Mouse (Mus musculus): ENCODE measurements at regions not wholly inside any gene's neighbourhood (a gene's known extent, or its start where the extent isn't known, plus 50 kb on each side); places are given as distances from the start of the nearest gene placed in this dataset.

GRCm38 (mm10) chr10:38269136-38269535 lies 552.4 kb downstream of the Rfpl4b start:
- DNase-seq (ENCODE audit: low spot score in 2 of 2) = no peak

GRCm38 (mm10) chr10:38265564-38265963 lies 556.0 kb downstream of the Rfpl4b start:
- no peak for DNase-seq (ENCODE audit: low spot score in 2 of 2)

GRCm38 (mm10) chr10:38246821-38247220 lies 574.8 kb downstream of the Rfpl4b start:
- DNase-seq (ENCODE audit: low spot score in 2 of 2) = no peak
